Mouse (Mus musculus): ENCODE measurements around the gene Zfr.

DNA sequence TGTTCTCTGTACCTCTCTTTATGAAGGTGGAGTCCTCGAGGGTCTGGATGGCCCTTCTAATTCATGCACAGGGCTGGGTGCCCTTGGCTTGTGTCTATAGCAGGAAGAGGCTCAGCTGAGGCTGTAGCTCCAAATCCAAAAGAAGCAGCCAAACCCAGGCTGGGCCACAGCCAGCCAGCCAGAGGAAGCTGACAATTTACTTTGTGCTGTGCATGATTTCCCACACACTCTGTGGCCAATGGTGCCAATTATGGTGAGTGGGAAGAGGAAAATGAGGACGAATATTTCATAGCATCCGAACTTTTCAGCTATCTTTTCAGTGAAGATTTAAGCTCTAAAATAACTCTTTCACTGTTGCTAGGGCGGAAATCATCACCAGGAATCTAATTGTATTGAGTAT, 21.2 kb upstream of the Zfr start:
- TF ChIP-seq GATA1 (IDR thresholded peaks at IDR 0.05; ENCODE audit: borderline replicate concordance, low read length) (no peak), FLI1 (IDR thresholded peaks at IDR 0.05; ENCODE audit: low read length) (no peak)

Data from megakaryocyte, embryonic 14.5 days (primary cell).